In the genomic region with DNA sequence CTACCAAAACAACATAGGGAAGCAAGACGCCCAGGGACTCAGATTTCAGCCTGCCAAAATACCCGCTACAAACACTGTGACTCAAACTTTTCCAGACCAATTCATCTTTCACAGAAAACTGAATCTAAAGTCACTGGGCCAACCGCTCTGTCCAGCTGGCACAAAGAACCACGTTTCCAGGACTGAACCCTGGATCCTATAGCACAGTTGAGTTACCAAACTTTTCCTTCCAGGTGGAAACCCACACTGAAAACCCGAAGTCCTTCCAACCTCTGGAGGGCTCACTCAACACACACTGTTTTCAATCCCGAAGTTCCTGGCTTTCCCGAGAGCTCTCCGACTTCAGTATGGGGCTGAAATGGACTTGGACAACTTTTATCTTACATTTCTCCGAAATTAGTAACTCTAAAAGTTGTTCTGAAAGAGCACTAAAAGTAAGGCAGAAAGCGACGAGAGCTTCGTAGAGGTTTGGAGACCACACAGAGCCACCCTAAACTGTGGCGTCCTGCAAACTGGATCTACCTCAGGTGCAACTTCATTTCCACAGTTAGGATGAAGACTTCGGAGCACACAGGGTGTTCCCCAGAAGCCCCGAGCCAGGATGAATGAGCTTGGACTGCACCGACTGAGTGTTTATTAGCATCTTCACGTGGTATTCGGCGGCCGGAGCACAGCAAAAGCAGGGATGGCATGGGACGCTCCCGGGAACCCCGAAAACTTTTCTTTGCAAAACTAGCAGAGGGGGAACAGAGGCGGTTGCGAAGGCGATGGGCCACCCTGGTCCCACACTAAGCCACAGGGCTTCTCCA, we compare ENCODE assay signal across 8 mouse cellular contexts. TPM values are rescaled to one million over a fixed set of nuclear protein-coding genes. Genes with fewer than 3 reads are reported as not detected.
DNase-seq lines count a peak whose midpoint lies in the region; ATAC-seq and TF ChIP-seq lines count a peak whose summit lies in the region.

No protein-coding gene starts in this region.

- intact Hi-C loops in gastrocnemius, postnatal 14 days (cut with DNase I; ENCODE audit: low total_unique reads) = no loop called here

- H3K36me3 ChIP-seq in lung, embryonic 14.5 days (ENCODE audit: insufficient read depth) = no peaks in the 10 kb centered on the region
- peaks cover 14% of the 10 kb centered on the region for H3K36me3 ChIP-seq in embryonic facial prominence, embryonic 10.5 days (replicated peaks)
- H3K36me3 ChIP-seq in hindbrain, embryonic 11.5 days (ENCODE audit: control insufficient read depth, insufficient read depth, low read length) = no peaks in the 10 kb centered on the region

- peaks cover 7% of the 10 kb centered on the region for H3K4me1 ChIP-seq in lung, embryonic 14.5 days (ENCODE audit: insufficient read depth)
- H3K4me1 ChIP-seq in embryonic facial prominence, embryonic 10.5 days = peaks cover 36% of the 10 kb centered on the region
- no peaks in the 10 kb centered on the region for H3K4me1 ChIP-seq in hindbrain, embryonic 11.5 days (replicated peaks; ENCODE audit: control insufficient read depth, insufficient read depth, low read length)

- H3K4me2 ChIP-seq in lung, embryonic 14.5 days = peak overlapping the region; percentile 77
- peak overlapping the region; percentile 69 for H3K4me2 ChIP-seq in hindbrain, embryonic 11.5 days (replicated peaks; ENCODE audit: low read depth, low read length)

- peak overlapping the region; percentile 94 for H3K4me3 ChIP-seq in lung, embryonic 14.5 days (ENCODE audit: low read depth, low read length)
- peak overlapping the region; percentile 94 for H3K4me3 ChIP-seq in embryonic facial prominence, embryonic 10.5 days
- H3K4me3 ChIP-seq in hindbrain, embryonic 11.5 days (ENCODE audit: low read depth, low read length) = peak overlapping the region; percentile 91

- WGBS in lung, embryonic 14.5 days = under 1% methylated on average over 26 of the region's 26 CpGs
- WGBS in embryonic facial prominence, embryonic 10.5 days = 2% methylated on average over 26 of the region's 26 CpGs
- 2% methylated on average over 26 of the region's 26 CpGs for WGBS in hindbrain, embryonic 11.5 days

- TF ChIP-seq CTCF in lung, embryonic 14.5 days (IDR thresholded peaks at IDR 0.05; ENCODE audit: low read depth) = no peak

- H3K27me3 ChIP-seq in lung, embryonic 14.5 days (ENCODE audit: insufficient read depth, low read length) = no peaks in the 10 kb centered on the region
- H3K27me3 ChIP-seq in embryonic facial prominence, embryonic 10.5 days (replicated peaks; ENCODE audit: low read depth, poor library complexity, severe bottlenecking) = no peaks in the 10 kb centered on the region
- H3K27me3 ChIP-seq in hindbrain, embryonic 11.5 days (ENCODE audit: control insufficient read depth, insufficient read depth, low read length) = no peaks in the 10 kb centered on the region

- H3K27ac ChIP-seq in lung, embryonic 14.5 days (ENCODE audit: low read depth) = peak overlapping the region; percentile 90
- peak overlapping the region; percentile 100 for H3K27ac ChIP-seq in embryonic facial prominence, embryonic 10.5 days (replicated peaks)
- H3K27ac ChIP-seq in hindbrain, embryonic 11.5 days (ENCODE audit: low read depth, low read length) = peak overlapping the region; percentile 89

- DNase-seq in lung, embryonic 14.5 days = peak; percentile 68
- DNase-seq in lung, postnatal 25 days (ENCODE audit: low spot score) = no peak
- DNase-seq in embryonic facial prominence, embryonic 10.5 days (ENCODE audit: low spot score) = peak; percentile 40
- DNase-seq in hindbrain, embryonic 11.5 days (ENCODE audit: low spot score) = no peak
- peak; percentile 13 for DNase-seq in lung, postnatal 14 days
- no peak for DNase-seq in right cerebral cortex, adult 18-20 months
- DNase-seq in T-cell, adult 2 months (ENCODE audit: low spot score) = no peak
- DNase-seq in gastrocnemius, postnatal 14 days = no peak

- no peaks in the 10 kb centered on the region for H3K9me3 ChIP-seq in lung, embryonic 14.5 days (ENCODE audit: low read depth, low read length)
- no peaks in the 10 kb centered on the region for H3K9me3 ChIP-seq in embryonic facial prominence, embryonic 10.5 days
- H3K9me3 ChIP-seq in hindbrain, embryonic 11.5 days (ENCODE audit: control insufficient read depth, low read length) = no peaks in the 10 kb centered on the region

- H3K9ac ChIP-seq in lung, embryonic 14.5 days = peak overlapping the region; percentile 99
- H3K9ac ChIP-seq in hindbrain, embryonic 11.5 days (ENCODE audit: low read depth, low read length) = peak overlapping the region; percentile 100

- peak; percentile 34 for ATAC-seq in lung, embryonic 14.5 days (ENCODE audit: insufficient read depth)
- peak; percentile 48 for ATAC-seq in hindbrain, embryonic 11.5 days (ENCODE audit: low FRiP score)

RNA-seq across cellular contexts. Expression of a gene that starts 1.0 kb away (rescaled TPM):
- 44.9 and 45.5 TPM in 2 replicates for polyA plus RNA-seq in lung, embryonic 14.5 days (2014; fragmentation: Nextera tagmentation; extraction: Ambion mirVana)
- 42.8 and 45.7 TPM in 2 replicates for polyA plus RNA-seq in embryonic facial prominence, embryonic 10.5 days (2016; fragmentation: Nextera tagmentation; extraction: Ambion mirVana)
- polyA plus RNA-seq in hindbrain, embryonic 11.5 days (2014; fragmentation: Nextera tagmentation; extraction: Ambion mirVana) = 31.6 and 39.5 TPM in 2 replicates
- 10 to 100 TPM; 13.5 to 23.2 TPM for total RNA-seq in gastrocnemius, postnatal 14 days (2021)

Comparison
In these comparisons a context has a peak if more than half of its experiments do, and no peak if none do; other contexts are left out.
1. DNase-seq: peak in lung, embryonic 14.5 days (single experiment), embryonic facial prominence, embryonic 10.5 days (single experiment) and lung, postnatal 14 days (single experiment); none in lung, postnatal 25 days (single experiment), hindbrain, embryonic 11.5 days (single experiment), right cerebral cortex, adult 18-20 months (single experiment), T-cell, adult 2 months (single experiment) and gastrocnemius, postnatal 14 days (single experiment).
2. Peak in every context shown above with its lines, with median percentiles within 50 percentile points of each other: H3K27ac ChIP-seq and H3K4me3 ChIP-seq.